Mouse (Mus musculus): Measurements from ENCODE around the gene Rhox3a2. TPM values are rescaled to one million over a fixed set of nuclear protein-coding genes. Genes with fewer than 3 reads are reported as not detected.

Gene Rhox3a2
- not detected in 4 replicates for total RNA-seq (2023; ENCODE audit: inconsistent age)

DNA sequence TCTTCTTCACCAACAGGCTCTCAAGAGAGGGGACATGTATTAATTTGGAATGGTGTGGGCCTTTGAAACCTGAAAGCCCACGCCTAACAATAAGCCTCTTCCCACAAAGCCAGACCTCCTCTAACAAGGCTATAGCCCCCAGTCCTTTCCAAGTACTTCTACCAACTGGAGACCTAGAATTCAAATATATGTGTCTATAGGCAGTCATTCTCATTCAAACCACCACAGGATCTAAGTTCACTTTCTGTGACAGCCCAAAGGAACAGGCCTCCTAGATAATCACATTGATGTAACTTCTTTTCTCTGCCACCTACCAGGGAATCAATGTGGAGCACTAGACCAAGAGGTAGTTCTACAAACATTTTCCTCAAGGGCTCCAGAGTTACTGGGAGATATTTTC, at the start of gene Rhox3a2:
Gene Rhox3a2, plus strand, starts transcription at position 301 of the 400 bp plus-strand sequence.

DNA sequence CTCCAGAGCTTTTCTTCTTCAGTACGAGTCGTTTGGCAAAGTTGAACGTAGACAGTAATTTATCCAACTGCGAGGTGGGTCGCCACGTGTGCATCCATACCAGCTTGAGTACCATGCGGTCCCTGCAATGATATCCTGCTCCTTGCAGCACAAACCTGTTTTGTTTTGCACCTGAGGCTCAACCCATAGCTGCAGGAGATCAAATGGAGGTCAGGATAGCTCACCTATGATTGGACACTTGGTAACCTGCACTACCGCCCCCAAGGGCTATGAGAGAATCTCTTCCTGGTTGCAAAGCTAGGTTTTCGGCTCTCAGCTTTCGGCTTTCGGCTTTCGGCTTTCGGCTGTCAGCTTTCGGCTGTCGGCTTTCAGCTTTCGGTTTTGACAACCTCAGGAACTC, 10.7 kb downstream of the Rhox3a2 start, which contains the start of gene Rhox4a2:
Gene Rhox4a2, plus strand, starts transcription at position 301 of the 400 bp plus-strand sequence.

DNA sequence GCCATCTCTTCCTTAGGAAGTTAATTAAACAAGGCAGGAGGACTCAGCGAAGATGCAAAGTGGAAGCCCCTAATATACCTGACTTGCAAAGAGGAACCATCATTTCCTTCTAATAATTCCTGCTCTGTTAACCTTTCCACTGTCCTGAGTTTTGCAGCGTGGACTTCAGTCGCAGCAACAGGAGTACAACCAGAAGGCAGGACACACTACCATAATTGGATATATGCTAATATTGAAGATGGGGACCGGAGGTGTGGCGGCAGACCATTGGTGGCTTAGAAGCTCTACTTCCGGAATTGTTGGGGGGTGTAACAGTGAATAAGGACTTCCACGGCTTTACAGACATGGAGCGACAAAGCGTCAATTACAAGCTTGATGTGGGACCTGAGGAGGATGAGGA, 31.9 kb downstream of the Rhox3a2 start, which contains the start of gene Rhox2b:
Gene Rhox2b, plus strand, starts transcription at position 301 of the 400 bp plus-strand sequence.

DNA sequence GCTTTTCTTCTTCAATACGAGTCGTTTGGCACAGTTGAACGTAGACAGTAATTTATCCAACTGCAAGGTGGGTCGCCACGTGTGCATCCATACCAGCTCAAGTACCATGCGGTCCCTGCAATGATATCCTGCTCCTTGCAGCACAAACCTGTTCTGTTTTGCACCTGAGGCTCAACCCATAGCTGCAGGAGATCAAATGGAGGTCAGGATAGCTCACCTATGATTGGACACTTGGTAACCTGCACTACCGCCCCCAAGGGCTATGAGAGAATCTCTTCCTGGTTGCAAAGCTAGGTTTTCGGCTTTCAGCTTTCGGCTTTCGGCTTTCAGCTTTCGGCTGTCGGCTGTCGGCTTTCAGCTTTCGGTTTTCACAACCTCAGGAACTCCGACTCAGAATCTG, 52.4 kb downstream of the Rhox3a2 start, which contains the start of gene Rhox4b:
Gene Rhox4b, plus strand, starts transcription at position 301 of the 400 bp plus-strand sequence.

Other genes starting within 250 kb of the Rhox3a2 start
- not detected in 4 replicates for gene Akap14, start 211.2 kb upstream of the Rhox3a2 start, total RNA-seq (2023; ENCODE audit: inconsistent age)
- gene Ndufa1, start 188.9 kb upstream of the Rhox3a2 start, total RNA-seq (2023; ENCODE audit: inconsistent age) = 89.5 to 105 TPM (median 95.8 TPM) in 4 replicates
- 1.00 to 1.9 TPM (median 1.2 TPM) in 4 replicates for gene Rnf113a1, start 188.8 kb upstream of the Rhox3a2 start, total RNA-seq (2023; ENCODE audit: inconsistent age)
- not detected in 4 replicates for gene Gm9, start 169.0 kb upstream of the Rhox3a2 start, total RNA-seq (2023; ENCODE audit: inconsistent age)
- gene Rhox1, start 157.8 kb upstream of the Rhox3a2 start, total RNA-seq (2023; ENCODE audit: inconsistent age) = not detected in 4 replicates
- not detected in 4 replicates for gene Rhox2a, start 135.1 kb upstream of the Rhox3a2 start, total RNA-seq (2023; ENCODE audit: inconsistent age)
- gene Rhox3a, start 130.1 kb upstream of the Rhox3a2 start, total RNA-seq (2023; ENCODE audit: inconsistent age) = not detected in 4 replicates
- gene Rhox4a, start 114.7 kb upstream of the Rhox3a2 start, total RNA-seq (2023; ENCODE audit: inconsistent age) = not detected in 4 replicates
- not detected in 4 replicates for gene Rhox4a2, start 10.8 kb downstream of the Rhox3a2 start, total RNA-seq (2023; ENCODE audit: inconsistent age)
- gene Rhox2b, start 32.0 kb downstream of the Rhox3a2 start, total RNA-seq (2023; ENCODE audit: inconsistent age) = not detected in 4 replicates
- gene Rhox4b, start 52.5 kb downstream of the Rhox3a2 start, total RNA-seq (2023; ENCODE audit: inconsistent age) = not detected in 4 replicates
- gene Rhox2c, start 73.7 kb downstream of the Rhox3a2 start, total RNA-seq (2023; ENCODE audit: inconsistent age) = not detected in 4 replicates
- not detected in 4 replicates for gene Rhox3c, start 78.6 kb downstream of the Rhox3a2 start, total RNA-seq (2023; ENCODE audit: inconsistent age)
- gene Rhox4c, start 100.3 kb downstream of the Rhox3a2 start, total RNA-seq (2023; ENCODE audit: inconsistent age) = not detected in 4 replicates
- not detected in 4 replicates for gene Rhox2d, start 113.4 kb downstream of the Rhox3a2 start, total RNA-seq (2023; ENCODE audit: inconsistent age)
- not detected in 4 replicates for gene Rhox4d, start 134.3 kb downstream of the Rhox3a2 start, total RNA-seq (2023; ENCODE audit: inconsistent age)
- gene Rhox2e, start 150.4 kb downstream of the Rhox3a2 start, total RNA-seq (2023; ENCODE audit: inconsistent age) = not detected in 4 replicates
- gene Rhox3e, start 162.0 kb downstream of the Rhox3a2 start, total RNA-seq (2023; ENCODE audit: inconsistent age) = not detected in 4 replicates
- gene Rhox4e, start 177.4 kb downstream of the Rhox3a2 start, total RNA-seq (2023; ENCODE audit: inconsistent age) = not detected in 4 replicates
- gene Rhox2f, start 191.4 kb downstream of the Rhox3a2 start, total RNA-seq (2023; ENCODE audit: inconsistent age) = not detected in 4 replicates
- not detected in 4 replicates for gene Rhox3f, start 201.0 kb downstream of the Rhox3a2 start, total RNA-seq (2023; ENCODE audit: inconsistent age)
- gene Rhox4f, start 227.7 kb downstream of the Rhox3a2 start, total RNA-seq (2023; ENCODE audit: inconsistent age) = not detected in 4 replicates
- gene Rhox3g, start 248.6 kb downstream of the Rhox3a2 start, total RNA-seq (2023; ENCODE audit: inconsistent age) = not detected in 4 replicates

Data from B cell, adult (primary cell).